Mouse (Mus musculus) spleen, adult 2 months (tissue): Measurements from ENCODE around the gene Zcchc8. TPM values are rescaled to one million over a fixed set of nuclear protein-coding genes. Genes with fewer than 3 reads are reported as not detected.
A peak's percentile ranks its signal among the peaks of the same experiment; 100 is the strongest.

Experiments used
- DNase-seq, 2 experiments: peaks; one replicate each; pipeline versions ENCODE4 v3.0.0 to v3.0.0-alpha.2; 2012 to 2021; ENCODE audit warnings: low spot score in 2 of 2, low read depth in 1 of 2
- H3K27ac ChIP-seq: fragments of 200-500 bp; 2 replicates; pipeline ENCODE4 v1.5.1; 2012; ENCODE audit warnings: low read length, inconsistent platforms; ENCODE audit not compliant: insufficient read depth
- H3K27me3 ChIP-seq: fragments of 200-500 bp; 2 replicates; pipeline ENCODE4 v1.6.1; 2012; ENCODE audit warnings: mild to moderate bottlenecking, moderate library complexity, low read length, inconsistent platforms; ENCODE audit not compliant: control insufficient read depth, insufficient read depth
- H3K36me3 ChIP-seq: fragments of 200-500 bp; 2 replicates; pipeline ENCODE4 v1.6.1; 2012; ENCODE audit warnings: mild to moderate bottlenecking, low read length, inconsistent platforms; ENCODE audit not compliant: control insufficient read depth, insufficient read depth
- H3K4me1 ChIP-seq: fragments of 200-500 bp; 2 replicates; pipeline ENCODE4 v1.6.1; 2011; ENCODE audit warnings: inconsistent platforms; ENCODE audit not compliant: control insufficient read depth, insufficient read depth, insufficient read length
- H3K4me3 ChIP-seq: fragments of 200-500 bp; 2 replicates; pipeline ENCODE4 v1.5.1; 2011; ENCODE audit warnings: mild to moderate bottlenecking, inconsistent platforms; ENCODE audit not compliant: insufficient read depth, insufficient read length; ENCODE audit errors: extremely low read depth
- CTCF ChIP-seq: fragments of 200-500 bp; IDR thresholded peaks from 2 replicates; pipeline ENCODE4 v1.5.1; 2011; ENCODE audit warnings: mild to moderate bottlenecking, inconsistent platforms; ENCODE audit not compliant: insufficient read depth, insufficient read length, insufficient replicate concordance; ENCODE audit errors: extremely low read depth
- POLR2A ChIP-seq: fragments of 200-500 bp; IDR thresholded peaks from 2 replicates; pipeline ENCODE4 v1.6.1; 2011; ENCODE audit warnings: low read depth, low read length, inconsistent platforms
- WGBS: fragments of 180-500 bp; shearing (Covaris S2); methylation state at CpG from one replicate; pipeline ENCODE4 v1.1.7; 2018; 5-methylcytosine and 5-hydroxymethylcytosine counted together
- polyA plus RNA-seq: library from polyadenylated mRNA; depleted of rRNA; stranded (reverse); fragments of >200 nt; gene quantifications from 2 replicates; pipeline ENCODE4 v1.2.3, GENCODE M21; 2012

Gene Zcchc8
- polyA plus RNA-seq, 1 experiment, result 18.8 TPM

- TF ChIP-seq POLR2A (no peak), CTCF (no peak)
- Histone ChIP-seq H3K27me3 (no peaks in the 10 kb centered on the region), H3K27ac (no peak overlapping the region), H3K4me1 (no peaks in the 10 kb centered on the region), H3K36me3 (peaks cover 49% of the 10 kb centered on the region), H3K4me3 (no peak overlapping the region)
- 97% methylated on average over 12 of the region's 12 CpGs for WGBS
- DNase-seq, result no peak
These were observed 12.3 kb downstream of the Zcchc8 start for GRCm38 (mm10) chr5:123708598-123708997.

- Histone ChIP-seq H3K27me3 (no peaks in the 10 kb centered on the region), H3K36me3 (peaks cover 36% of the 10 kb centered on the region), H3K4me3 (no peak overlapping the region), H3K27ac (no peak overlapping the region), H3K4me1 (no peaks in the 10 kb centered on the region)
- 78% methylated on average over 11 of the region's 11 CpGs for WGBS
- DNase-seq, result no peak
- no peak for TF ChIP-seq CTCF
- no peak for TF ChIP-seq POLR2A
These were observed 20.3 kb downstream of the Zcchc8 start for GRCm38 (mm10) chr5:123700625-123701024.

GRCm38 (mm10) chr5:123699198-123699597 lies 21.7 kb downstream of the Zcchc8 start:
- H3K4me1 ChIP-seq, result no peaks in the 10 kb centered on the region
- no peak for TF ChIP-seq POLR2A
- peak; percentile 53; the same call in 1 of the 2 replicates for TF ChIP-seq CTCF
- WGBS, result 39% methylated on average over 3 of the region's 3 CpGs
- no peak overlapping the region for H3K4me3 ChIP-seq
- H3K27ac ChIP-seq, result no peak overlapping the region
- H3K36me3 ChIP-seq, result peaks cover 28% of the 10 kb centered on the region
- H3K27me3 ChIP-seq, result no peaks in the 10 kb centered on the region
- peak; percentile 44 to 66 for DNase-seq

DNA sequence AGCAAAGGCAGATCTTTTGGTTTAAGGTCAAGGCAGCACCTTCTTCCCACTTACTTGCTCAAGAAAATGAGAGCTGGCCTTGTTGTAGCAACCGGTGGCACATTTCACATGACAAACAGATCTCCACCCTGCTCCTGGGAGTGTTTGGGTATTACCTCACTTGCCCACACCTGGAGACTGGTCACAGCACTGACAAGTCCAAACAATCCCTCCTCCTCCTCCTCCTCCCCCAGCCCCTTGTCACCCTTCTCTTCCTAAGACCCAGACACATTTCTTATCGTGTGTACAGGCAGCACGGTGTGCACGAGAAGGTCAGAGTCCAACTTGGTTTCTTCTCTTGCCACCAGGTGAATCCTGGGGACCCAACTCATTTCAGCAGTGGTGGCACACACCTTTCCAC lies 23.9 kb downstream of the Zcchc8 start:
- no peak for TF ChIP-seq POLR2A
- WGBS, result 87% methylated on average over 4 of the region's 4 CpGs
- no peak for DNase-seq
- Histone ChIP-seq H3K27ac (no peak overlapping the region), H3K4me3 (no peak overlapping the region), H3K27me3 (no peaks in the 10 kb centered on the region), H3K36me3 (peaks cover 14% of the 10 kb centered on the region), H3K4me1 (no peaks in the 10 kb centered on the region)

GRCm38 (mm10) chr5:123696244-123696643 lies 24.7 kb downstream of the Zcchc8 start:
- 93% methylated on average over 7 of the region's 7 CpGs for WGBS
- no peak for DNase-seq
- Histone ChIP-seq H3K36me3 (peaks cover 14% of the 10 kb centered on the region), H3K27me3 (no peaks in the 10 kb centered on the region), H3K4me3 (no peak overlapping the region), H3K27ac (no peak overlapping the region), H3K4me1 (no peaks in the 10 kb centered on the region)
- TF ChIP-seq CTCF, result no peak
- TF ChIP-seq POLR2A, result no peak

- no peaks in the 10 kb centered on the region for H3K4me1 ChIP-seq
- no peak overlapping the region for H3K27ac ChIP-seq
- no peak overlapping the region for H3K4me3 ChIP-seq
- peaks cover 3% of the 10 kb centered on the region for H3K36me3 ChIP-seq
- 69% methylated on average over 6 of the region's 6 CpGs for WGBS
- TF ChIP-seq CTCF, result no peak
- no peak for TF ChIP-seq POLR2A
- DNase-seq, result no peak
- no peaks in the 10 kb centered on the region for H3K27me3 ChIP-seq
These were observed 26.4 kb downstream of the Zcchc8 start for GRCm38 (mm10) chr5:123694468-123694867.

DNA sequence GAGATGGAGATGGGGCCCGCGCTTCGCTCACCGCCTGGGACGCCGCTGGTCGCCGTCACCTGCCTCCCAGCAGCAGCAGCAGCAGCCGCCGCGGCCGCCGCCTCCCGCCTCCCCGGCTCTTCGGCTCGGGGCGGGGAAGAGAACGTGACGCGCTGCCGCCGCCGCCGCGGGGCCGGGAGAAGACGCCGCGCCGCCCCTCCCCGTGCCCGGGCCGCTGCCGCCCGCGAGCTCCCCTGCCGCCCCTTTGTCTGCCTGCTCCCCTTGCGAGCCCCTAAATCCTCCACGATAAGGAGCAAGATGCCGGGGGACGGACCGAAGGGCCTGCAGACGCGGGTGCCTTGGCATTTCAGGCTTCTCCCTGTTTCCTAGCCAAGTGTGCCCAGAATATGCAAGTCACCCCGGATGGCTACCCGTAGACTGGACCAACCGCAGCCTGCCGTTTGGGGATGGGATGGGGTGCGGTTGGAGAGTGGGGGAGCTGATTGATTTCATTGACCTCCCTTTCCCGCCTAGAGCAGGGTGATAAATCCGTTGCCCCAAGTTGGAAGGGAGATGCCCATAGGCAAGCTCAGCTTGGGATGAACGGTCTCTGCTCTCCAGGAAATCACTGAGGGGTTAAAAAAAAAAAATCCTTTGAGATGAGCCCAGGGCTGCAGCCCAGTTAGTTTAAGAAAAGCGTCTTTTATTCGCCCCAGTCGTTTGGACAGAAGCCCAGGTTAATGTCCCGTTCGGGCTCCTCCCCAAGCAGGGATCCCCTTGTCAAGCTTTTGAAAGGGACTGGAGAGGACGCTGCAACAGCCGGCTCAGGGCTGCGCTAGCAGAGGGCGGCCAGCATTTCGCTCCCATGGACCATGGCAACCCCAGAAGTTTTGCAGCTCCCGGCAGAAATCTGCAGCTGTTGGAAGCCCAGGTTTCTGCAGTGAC lies 36.4 kb downstream of the Zcchc8 start, which contains the start of gene Clip1:
Clip1 (minus strand) TSS at position 398 of the 924 bp plus-strand sequence.
- H3K4me1 ChIP-seq, result peaks cover 12% of the 10 kb centered on the region
- peak in 1 of 2 experiments; percentile 49 for DNase-seq
- H3K27me3 ChIP-seq, result peaks cover 4% of the 10 kb centered on the region
- H3K36me3 ChIP-seq, result no peaks in the 10 kb centered on the region
- H3K4me3 ChIP-seq, result peak within 1 kb of the TSS; percentile 97
- WGBS, result 2% methylated on average over 58 of the region's 64 CpGs
- TF ChIP-seq POLR2A (no peak), CTCF (no peak)
- H3K27ac ChIP-seq, result peak within 1 kb of the TSS; percentile 87
